Mouse (Mus musculus): ENCODE data around the gene Macrod2.

- no peak for TF ChIP-seq CTCF (IDR thresholded peaks at IDR 0.05; ENCODE audit: control insufficient read depth, insufficient read depth, insufficient read length)
- TF ChIP-seq MAX (IDR thresholded peaks at IDR 0.05): no peak
- TF ChIP-seq MYOG (IDR thresholded peaks at IDR 0.05; ENCODE audit: control insufficient read depth, extremely low read depth, insufficient read length): no peak
- TF ChIP-seq CEBPB (IDR thresholded peaks at IDR 0.05; ENCODE audit: low read depth): no peak
- TF ChIP-seq USF1 (IDR thresholded peaks at IDR 0.05; ENCODE audit: low read depth): no peak
- no peak for TF ChIP-seq FOSL1 (IDR thresholded peaks at IDR 0.05; ENCODE audit: insufficient read depth, low read length, poor library complexity, severe bottlenecking)
These were observed 296.3 kb downstream of the Macrod2 start for GRCm38 (mm10) chr2:140691403-140691802.

All from C2C12 (cell line).